Mouse (Mus musculus) liver, postnatal 0 days (tissue): ENCODE measurements around the gene Vti1a.

Source experiments
- CTCF ChIP-seq: sonication (generic); IDR thresholded peaks from 2 replicates; pipeline ENCODE4 v1.5.1; 2016; ENCODE audit warnings: antibody characterized with exemption, low read depth
- EP300 ChIP-seq: IDR thresholded peaks from 2 replicates; pipeline ENCODE4 v1.6.1; 2016; ENCODE audit warnings: antibody characterized with exemption, low read depth, mild to moderate bottlenecking

- no peak for TF ChIP-seq CTCF
- no peak for TF ChIP-seq EP300
These were observed 21.0 kb downstream of the Vti1a start for GRCm38 (mm10) chr19:55337066-55337465.
